In the genomic region with DNA sequence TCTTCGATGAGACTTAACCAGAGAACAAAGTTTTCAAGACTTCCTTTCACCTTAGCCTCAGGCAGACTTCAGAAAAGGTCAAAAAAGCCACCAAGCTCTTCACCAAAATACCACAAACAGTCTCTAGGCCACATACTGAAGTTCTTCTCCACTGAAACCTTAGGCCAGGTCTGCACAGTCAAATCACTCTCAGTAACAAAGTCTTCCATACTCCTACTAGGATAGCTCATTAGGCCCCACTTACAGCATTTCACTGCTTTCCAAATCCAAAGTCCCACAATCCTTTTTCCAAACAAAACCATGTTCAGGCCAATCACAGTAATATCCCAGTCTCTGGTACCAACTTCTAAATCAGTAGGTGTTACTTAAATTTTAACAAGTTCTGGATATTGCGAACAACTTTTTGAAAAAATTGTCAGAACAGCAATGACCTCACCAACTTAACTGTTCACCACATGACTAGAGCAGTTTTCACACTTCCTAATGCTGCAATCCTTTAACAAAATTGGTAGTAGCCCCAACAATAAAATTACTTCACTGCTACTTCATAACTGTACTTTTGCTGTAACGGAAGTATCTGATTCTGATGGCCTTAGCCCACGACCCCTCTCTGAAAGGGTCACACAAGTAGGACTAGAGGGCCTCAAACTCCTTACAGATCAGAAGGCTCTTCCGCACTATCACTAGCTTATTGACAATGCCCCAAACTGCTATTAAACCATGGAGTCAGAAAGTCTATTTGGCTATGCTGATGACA, we compare ENCODE assay signal across 9 mouse cellular contexts. TPM values are rescaled to one million over a fixed set of nuclear protein-coding genes. Genes with fewer than 3 reads are reported as not detected.
DNase-seq lines count a peak whose midpoint lies in the region; ATAC-seq and TF ChIP-seq lines count a peak whose summit lies in the region.
"Had no signal": no experiment of that assay in that cellular context is flagged by ENCODE, and none has a peak within 500 bp of the region (broad histone marks: within the 10 kb centered on the region; RNA-seq: fewer than 3 reads in every experiment).

No protein-coding gene starts in this region.

- H3K36me3 ChIP-seq in heart, embryonic 12.5 days = peaks cover 71% of the 10 kb centered on the region
- peaks cover 55% of the 10 kb centered on the region for H3K36me3 ChIP-seq in heart, adult 2 months (ENCODE audit: control insufficient read depth, insufficient read depth, low read length)
- peaks cover 70% of the 10 kb centered on the region for H3K36me3 ChIP-seq in G1E (replicated peaks)
- peaks cover 71% of the 10 kb centered on the region for H3K36me3 ChIP-seq in hindbrain, embryonic 14.5 days (replicated peaks; ENCODE audit: control insufficient read depth, insufficient read depth)
- peaks cover 66% of the 10 kb centered on the region for H3K36me3 ChIP-seq in midbrain, embryonic 12.5 days

- peak overlapping the region; percentile 93 for H3K4me3 ChIP-seq in heart, embryonic 12.5 days
- no peak overlapping the region for H3K4me3 ChIP-seq in heart, adult 2 months
- peak overlapping the region; percentile 97 for H3K4me3 ChIP-seq in G1E (ENCODE audit: low read depth, low read length)
- H3K4me3 ChIP-seq in hindbrain, embryonic 14.5 days (replicated peaks; ENCODE audit: low read length) = peak overlapping the region; percentile 89
- H3K4me3 ChIP-seq in midbrain, embryonic 12.5 days = peak overlapping the region; percentile 94

- peaks cover 50% of the 10 kb centered on the region for H3K4me1 ChIP-seq in heart, embryonic 12.5 days (replicated peaks)
- peaks cover 7% of the 10 kb centered on the region for H3K4me1 ChIP-seq in heart, adult 2 months (ENCODE audit: control insufficient read depth, insufficient read depth, low read length)
- H3K4me1 ChIP-seq in G1E (ENCODE audit: insufficient read depth, low read depth, low read length) = peaks cover 68% of the 10 kb centered on the region
- H3K4me1 ChIP-seq in hindbrain, embryonic 14.5 days (replicated peaks; ENCODE audit: control insufficient read depth, insufficient read depth, low read length) = peaks cover 36% of the 10 kb centered on the region
- peaks cover 52% of the 10 kb centered on the region for H3K4me1 ChIP-seq in midbrain, embryonic 12.5 days

- H3K79me2 ChIP-seq in heart, adult 2 months (replicated peaks; ENCODE audit: control insufficient read depth, insufficient read depth, low read length) = peaks cover 5% of the 10 kb centered on the region; the same call in 1 of the 2 replicates

- no peak for ATAC-seq in heart, embryonic 12.5 days (ENCODE audit: insufficient number of reproducible peaks, low FRiP score)
- ATAC-seq in G1E (ENCODE audit: extremely low read depth, insufficient number of reproducible peaks, low FRiP score, poor library complexity, severe bottlenecking) = no peak
- no peak for ATAC-seq in hindbrain, embryonic 14.5 days (ENCODE audit: low FRiP score)
- no peak for ATAC-seq in midbrain, embryonic 12.5 days (ENCODE audit: low FRiP score, low read depth)

- no peak overlapping the region for H3K27ac ChIP-seq in heart, embryonic 12.5 days (ENCODE audit: poor library complexity, severe bottlenecking)
- no peak overlapping the region for H3K27ac ChIP-seq in heart, adult 2 months
- no peak overlapping the region for H3K27ac ChIP-seq in hindbrain, embryonic 14.5 days
- H3K27ac ChIP-seq in midbrain, embryonic 12.5 days (replicated peaks) = no peak overlapping the region

- H3K4me2 ChIP-seq in heart, embryonic 12.5 days = peak overlapping the region; percentile 97
- H3K4me2 ChIP-seq in hindbrain, embryonic 14.5 days (replicated peaks) = peak overlapping the region; percentile 97
- H3K4me2 ChIP-seq in midbrain, embryonic 12.5 days (replicated peaks) = peak overlapping the region; percentile 92

- no peaks in the 10 kb centered on the region for H3K27me3 ChIP-seq in heart, embryonic 12.5 days (replicated peaks)
- no peaks in the 10 kb centered on the region for H3K27me3 ChIP-seq in heart, adult 2 months (ENCODE audit: control insufficient read depth, insufficient read depth, low read length)
- no peaks in the 10 kb centered on the region for H3K27me3 ChIP-seq in G1E (ENCODE audit: insufficient read depth, low read length)
- no peaks in the 10 kb centered on the region for H3K27me3 ChIP-seq in hindbrain, embryonic 14.5 days (ENCODE audit: control insufficient read depth, insufficient read depth, low read length)
- no peaks in the 10 kb centered on the region for H3K27me3 ChIP-seq in midbrain, embryonic 12.5 days

- H3K9ac ChIP-seq in heart, embryonic 12.5 days = peak overlapping the region; percentile 99
- H3K9ac ChIP-seq in heart, adult 2 months (ENCODE audit: low read depth, low read length) = no peak overlapping the region
- H3K9ac ChIP-seq in hindbrain, embryonic 14.5 days = no peak overlapping the region
- H3K9ac ChIP-seq in midbrain, embryonic 12.5 days (replicated peaks) = peak overlapping the region; percentile 96; the same call in 1 of the 2 replicates

- H3K9me3 ChIP-seq in heart, embryonic 12.5 days (replicated peaks) = no peaks in the 10 kb centered on the region
- H3K9me3 ChIP-seq in G1E (replicated peaks) = no peaks in the 10 kb centered on the region
- H3K9me3 ChIP-seq in hindbrain, embryonic 14.5 days (ENCODE audit: control insufficient read depth, low read length) = no peaks in the 10 kb centered on the region
- no peaks in the 10 kb centered on the region for H3K9me3 ChIP-seq in midbrain, embryonic 12.5 days

- no peak for DNase-seq in heart, adult 2 months
- DNase-seq in G1E (ENCODE audit: low spot score) = no peak
- DNase-seq in hindbrain, embryonic 14.5 days (ENCODE audit: low spot score) = no peak
- no peak for DNase-seq in layer of hippocampus, adult 9-10 months (ENCODE audit: low spot score)
- no peak for DNase-seq in left cerebral cortex, postnatal 14 days (ENCODE audit: low spot score in 2 of 2)
- no peak for DNase-seq in layer of hippocampus, postnatal 14 days (ENCODE audit: low spot score in 2 of 2)
- DNase-seq: cerebellum, adult 11 months had no signal

- no peak for TF ChIP-seq POLR2A in heart, adult 2 months (IDR thresholded peaks at IDR 0.05; ENCODE audit: insufficient read depth, low read depth, low read length)

- TF ChIP-seq EP300 in heart, adult 2 months (IDR thresholded peaks at IDR 0.05; ENCODE audit: insufficient read depth, low read depth, low read length) = no peak

- 60% methylated on average over 5 of the region's 5 CpGs for WGBS in heart, embryonic 12.5 days
- 53% methylated on average over 5 of the region's 5 CpGs for WGBS in heart, adult 2 months
- WGBS in hindbrain, embryonic 14.5 days = 78% methylated on average over 5 of the region's 5 CpGs
- 76% methylated on average over 5 of the region's 5 CpGs for WGBS in midbrain, embryonic 12.5 days

- intact Hi-C loops in heart, adult 2 months (cut with DNase I) = loop anchor here (10.0 kb wide), 2 partner anchors 421 to 601 kb away; a partner anchor contains a TSS
- intact Hi-C loops in left cerebral cortex, postnatal 14 days (cut with DNase I) = no loop called here

- TF ChIP-seq CTCF in heart, adult 2 months (IDR thresholded peaks at IDR 0.05) = no peak
- TF ChIP-seq CTCF in G1E (IDR thresholded peaks at IDR 0.05; ENCODE audit: low read depth, low read length) = no peak

RNA-seq across cellular contexts. Expression of a gene that starts 2.3 kb away (rescaled TPM):
- polyA plus RNA-seq in heart, embryonic 12.5 days (2016; fragmentation: Nextera tagmentation; extraction: Ambion mirVana) = 403 and 415 TPM in 2 replicates
- 100 to 1,000 TPM; 517 to 581 TPM for total RNA-seq in heart, adult 2 months (2021)
- polyA plus RNA-seq in heart, adult 2 months (2012; rRNA removed) = 865 and 1,515 TPM in 2 replicates
- total RNA-seq in G1E (2014; fragmentation: Nextera tagmentation) (994 and 1,062 TPM in 2 replicates), G1E (2017) (1,114 and 1,598 TPM in 2 replicates)
- 15.2 and 16.0 TPM in 2 replicates for polyA plus RNA-seq in G1E (2012)
- polyA plus RNA-seq in hindbrain, embryonic 14.5 days (2014; fragmentation: Nextera tagmentation; extraction: Ambion mirVana) = 379 and 486 TPM in 2 replicates
- 523 and 525 TPM in 2 replicates for polyA plus RNA-seq in midbrain, embryonic 12.5 days (2016; fragmentation: Nextera tagmentation; extraction: Ambion mirVana)
- total RNA-seq in left cerebral cortex, postnatal 14 days (2021) = 100 to 1,000 TPM; 354 to 364 TPM
- total RNA-seq in layer of hippocampus, postnatal 14 days (2021) = 100 to 1,000 TPM; 360 to 422 TPM

RNA-seq across cellular contexts. Expression of a gene that starts 15.7 kb away (rescaled TPM):
- polyA plus RNA-seq in heart, embryonic 12.5 days (2016; fragmentation: Nextera tagmentation; extraction: Ambion mirVana) = 369 and 385 TPM in 2 replicates
- total RNA-seq in heart, adult 2 months (2021) = 10 to 100 TPM; 26.1 to 28.9 TPM
- 21.3 and 54.5 TPM in 2 replicates for polyA plus RNA-seq in heart, adult 2 months (2012; rRNA removed)
- total RNA-seq in G1E (2014; fragmentation: Nextera tagmentation) (287 and 297 TPM in 2 replicates), G1E (2017) (139 and 169 TPM in 2 replicates)
- 16.7 and 23.3 TPM in 2 replicates for polyA plus RNA-seq in G1E (2012)
- polyA plus RNA-seq in hindbrain, embryonic 14.5 days (2014; fragmentation: Nextera tagmentation; extraction: Ambion mirVana) = 403 and 404 TPM in 2 replicates
- 505 and 557 TPM in 2 replicates for polyA plus RNA-seq in midbrain, embryonic 12.5 days (2016; fragmentation: Nextera tagmentation; extraction: Ambion mirVana)
- 100 to 1,000 TPM; 239 to 272 TPM for total RNA-seq in left cerebral cortex, postnatal 14 days (2021)
- total RNA-seq in layer of hippocampus, postnatal 14 days (2021) = 100 to 1,000 TPM; 255 to 263 TPM

Comparison
In these comparisons a context has a peak if more than half of its experiments do, and no peak if none do; other contexts are left out.
1. H3K9ac ChIP-seq: peak in heart, embryonic 12.5 days (single experiment) and midbrain, embryonic 12.5 days (single experiment); none in heart, adult 2 months (single experiment) and hindbrain, embryonic 14.5 days (single experiment).
2. RNA of a gene that starts 2.3 kb away (polyA plus RNA-seq): 865 to 1,515 TPM in heart, adult 2 months, 523 to 525 TPM in midbrain, embryonic 12.5 days, 379 to 486 TPM in hindbrain, embryonic 14.5 days and 403 to 415 TPM in heart, embryonic 12.5 days; 15.2 to 16.0 TPM in G1E; every median in the first group is over 10 times any median in the second.
3. Peak in every context shown above with its lines, with median percentiles within 50 percentile points of each other: H3K4me2 ChIP-seq.